Mouse (Mus musculus) heart, postnatal 36 days (tissue): ENCODE data around the gene Pramel6. TPM values are rescaled to one million over a fixed set of nuclear protein-coding genes. Genes with fewer than 3 reads are reported as not detected.
A peak's percentile ranks its signal among the peaks of the same experiment; 100 is the strongest.
"Not testable (repeated sequence)": the region's sequence is repeated elsewhere in the genome, so short reads cannot be mapped to it uniquely, and the experiment has no call there.

Source experiments
- DNase-seq, 2 experiments: peaks; one replicate each; pipeline ENCODE4 v3.0.0; 2021 to 2022
- intact Hi-C: fragments of 180-260 bp; cut with DNase I; formaldehyde crosslinking; loops from one replicate; pipeline ENCODE4 v1.15.1; 2025
- total RNA-seq, 2 experiments: library from RNA; stranded (reverse); gene quantifications; 2 replicates each; pipeline ENCODE4 v1.2.3; 2021

The Pramel6 gene
- total RNA-seq = not detected

DNA sequence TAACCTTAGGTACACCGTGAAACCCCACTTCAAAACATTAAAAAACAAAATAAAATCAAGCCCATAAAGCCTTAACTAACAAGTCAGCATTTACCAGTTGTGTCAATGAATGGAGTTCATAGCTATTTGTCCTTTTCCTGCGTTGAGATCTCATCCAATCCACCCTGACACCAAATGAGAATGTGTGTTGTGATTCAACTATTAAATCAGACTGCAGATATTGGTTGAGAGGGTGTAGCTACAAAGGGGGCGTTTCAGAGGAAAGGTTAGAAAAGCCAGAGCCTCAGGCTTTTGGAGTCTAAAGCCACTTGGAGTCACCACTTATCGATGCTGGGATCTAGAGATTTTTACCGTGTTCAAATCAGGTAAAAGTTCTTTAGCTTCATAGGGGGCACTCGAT is at the start of gene Pramel6:
Pramel6 (plus strand) TSS at position 301 of the 400 bp plus-strand sequence.
- intact Hi-C loops = no loop called here
- DNase-seq = no peak

DNA sequence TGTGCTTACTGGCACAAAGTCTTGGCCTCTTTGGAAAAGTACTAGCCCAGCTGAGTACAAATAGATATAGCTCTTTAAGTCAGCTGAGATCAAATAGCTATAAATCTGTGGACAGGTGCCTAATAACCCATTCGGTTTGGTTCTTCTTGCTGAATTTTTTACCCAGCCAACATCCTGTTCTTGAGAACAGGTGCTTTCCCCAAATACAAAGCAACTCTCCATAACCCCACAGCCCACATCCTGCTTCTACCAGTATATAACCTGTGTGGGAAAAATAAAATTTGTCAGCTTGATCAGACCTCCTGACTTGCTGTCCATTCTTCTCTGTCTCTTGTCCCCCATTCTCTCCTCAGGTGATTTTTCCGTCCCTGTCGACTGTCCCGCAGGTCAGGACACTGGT is 44.6 kb upstream of the Pramel6 start:
- intact Hi-C loops = no loop called here
- DNase-seq = no peak

DNA sequence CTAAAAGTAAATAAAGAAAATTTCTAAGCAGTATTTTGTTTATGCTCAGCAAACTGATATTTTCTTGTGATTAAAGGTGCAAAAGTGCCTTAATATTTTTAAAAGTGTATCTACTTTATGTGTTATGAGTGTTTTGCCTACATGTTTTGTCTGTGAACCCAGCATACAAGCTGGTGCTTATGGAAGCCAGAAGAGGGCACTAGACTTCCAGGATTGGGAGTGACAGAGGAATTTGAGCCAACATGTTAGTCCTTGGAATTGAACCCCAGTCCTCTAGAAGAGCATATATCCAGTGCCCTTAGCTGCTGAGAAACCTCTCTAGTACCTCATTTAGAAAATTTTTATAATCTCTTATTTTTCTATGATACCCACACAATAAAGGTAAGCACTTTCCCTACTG is 26.2 kb upstream of the Pramel6 start:
- DNase-seq = no peak
- intact Hi-C loops = loop anchor here (10.0 kb wide), 1 partner anchor 1615 kb away; no protein-coding TSS in a partner anchor

DNA sequence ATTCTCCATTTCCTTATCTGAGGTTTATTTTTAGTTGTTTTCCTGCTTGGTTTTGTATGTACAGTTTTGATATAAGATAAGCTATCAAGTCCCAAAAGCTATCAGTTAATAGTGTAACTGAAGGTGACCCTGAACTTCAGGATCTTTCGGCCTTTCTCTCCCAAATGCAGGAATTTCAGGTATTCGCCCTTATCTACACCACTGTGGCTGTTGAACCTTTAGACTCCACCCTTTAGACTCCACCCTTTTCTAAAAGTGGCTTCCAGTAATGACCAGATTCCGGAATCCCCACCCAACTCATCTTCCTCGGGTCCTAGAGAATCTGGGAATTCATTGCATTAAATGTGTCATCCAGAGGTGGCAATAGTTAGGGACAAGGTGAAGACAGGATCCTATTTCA is 25.2 kb upstream of the Pramel6 start:
- no peak for DNase-seq
- intact Hi-C loops = loop anchor here (10.0 kb wide), 1 partner anchor 1614 kb away; no protein-coding TSS in a partner anchor

DNA sequence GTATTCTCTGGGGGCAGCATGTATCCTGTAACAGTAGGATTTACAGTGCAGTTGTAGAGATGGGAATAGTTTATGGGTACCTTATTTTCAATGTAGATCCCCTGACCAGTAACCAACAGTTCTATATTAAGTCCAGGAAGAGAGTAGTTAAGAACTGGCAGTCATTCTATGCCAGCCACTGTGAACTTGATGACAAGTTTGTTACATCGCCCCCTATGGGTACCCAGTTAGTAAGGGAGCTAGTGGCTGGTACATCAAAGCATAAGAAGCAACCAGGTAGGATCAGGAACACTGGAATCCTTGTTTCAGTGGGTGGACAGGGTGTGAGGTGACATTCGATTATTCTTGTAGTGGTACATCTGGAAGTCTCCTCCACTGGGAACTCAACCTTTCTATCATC is 24.1 kb upstream of the Pramel6 start:
- no peak for DNase-seq
- intact Hi-C loops = loop anchor here (10.0 kb wide), 1 partner anchor 1613 kb away; no protein-coding TSS in a partner anchor

DNA sequence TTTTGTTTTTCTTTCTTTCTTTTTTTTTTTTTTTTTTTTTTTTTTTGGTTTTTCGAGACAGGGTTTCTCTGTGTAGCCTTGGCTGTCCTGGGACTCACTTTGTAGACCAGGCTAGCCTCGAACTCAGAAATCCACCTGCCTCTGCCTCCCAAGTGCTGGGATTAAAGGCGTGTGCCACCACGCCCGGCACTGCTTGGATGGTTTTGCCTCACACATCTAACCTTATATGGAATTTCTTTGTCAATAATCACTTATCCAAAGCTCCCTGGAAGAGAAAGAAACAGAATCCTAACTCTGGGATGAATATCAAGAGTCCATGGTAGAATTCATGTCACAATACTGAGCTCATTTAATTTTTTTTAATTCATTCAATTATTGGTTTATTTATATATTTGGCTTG is 9.4 kb upstream of the Pramel6 start, which contains the start of gene Pramel7:
Pramel7 (minus strand) TSS at position 101 of the 400 bp plus-strand sequence.
- intact Hi-C loops, DNase-seq: not testable (repeated sequence)

DNA sequence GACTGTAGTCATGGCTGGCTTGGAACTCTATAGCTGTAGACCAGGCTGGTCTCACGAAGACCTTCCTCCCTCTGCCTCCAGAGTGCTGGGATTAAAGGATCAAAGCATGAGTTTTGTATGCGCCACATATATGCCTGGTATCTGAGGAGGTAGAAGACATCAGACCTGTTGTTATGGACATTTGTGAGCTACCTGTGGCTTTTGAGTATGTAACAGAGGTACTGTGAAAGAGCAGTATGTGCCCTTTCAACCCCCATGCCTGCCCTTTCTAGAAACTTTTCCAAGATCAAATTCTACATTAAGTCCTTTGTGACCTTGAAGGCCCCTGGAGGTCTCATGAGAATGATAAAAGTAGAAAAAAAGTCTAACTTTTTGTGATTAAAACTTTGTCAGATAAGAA is 8.7 kb downstream of the Pramel6 start:
- DNase-seq = no peak
- intact Hi-C loops = no loop called here

DNA sequence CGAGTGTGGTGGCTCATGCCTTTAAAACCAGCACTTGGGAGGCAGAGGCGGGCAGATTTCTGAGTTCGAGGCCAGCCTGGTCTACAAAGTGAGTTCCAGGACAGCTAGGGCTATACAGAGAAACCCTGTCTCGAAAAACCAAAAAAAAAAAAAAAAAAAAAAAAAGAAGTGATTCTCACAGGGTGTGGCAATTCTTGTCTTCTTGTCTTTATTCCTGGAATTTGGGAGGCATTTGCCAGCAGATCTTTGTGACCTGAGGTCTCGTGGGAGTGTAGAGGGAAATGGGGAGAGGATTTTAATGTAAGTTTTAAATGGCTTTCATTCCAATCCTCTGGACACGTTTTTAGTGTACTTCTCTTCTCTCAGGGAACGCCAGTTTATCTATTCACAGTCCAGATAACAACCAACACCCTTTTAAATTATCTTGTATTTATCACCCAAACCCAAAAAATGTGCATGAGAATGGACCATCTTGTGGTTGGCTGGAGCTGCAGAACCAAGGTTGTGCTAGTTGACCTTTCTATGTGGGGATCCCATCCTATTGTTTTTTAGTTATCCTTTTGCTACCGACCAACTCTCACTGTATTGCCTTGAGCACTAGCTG is 9.2 kb downstream of the Pramel6 start:
- no peak for DNase-seq
- intact Hi-C loops = no loop called here

DNA sequence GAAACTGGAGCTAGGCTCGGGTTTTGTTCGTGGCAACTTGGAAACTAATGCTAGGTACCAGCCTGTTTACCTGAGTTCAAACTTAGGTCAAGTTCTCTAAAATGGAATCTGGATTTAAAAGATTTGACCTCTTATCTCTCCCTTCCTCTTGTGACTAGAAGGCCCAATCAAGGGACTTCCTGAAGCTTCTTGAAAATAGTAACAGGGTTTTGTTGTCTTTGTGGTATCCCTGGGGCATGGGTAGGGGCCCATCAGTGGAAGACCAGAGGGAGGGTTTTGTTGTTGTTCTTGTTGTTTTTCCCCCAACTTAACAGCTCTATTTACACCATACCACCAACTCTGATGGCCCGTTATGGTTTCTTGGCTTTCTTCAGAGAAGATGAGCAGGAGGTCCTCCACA is 10.2 kb downstream of the Pramel6 start:
- no peak for DNase-seq

DNA sequence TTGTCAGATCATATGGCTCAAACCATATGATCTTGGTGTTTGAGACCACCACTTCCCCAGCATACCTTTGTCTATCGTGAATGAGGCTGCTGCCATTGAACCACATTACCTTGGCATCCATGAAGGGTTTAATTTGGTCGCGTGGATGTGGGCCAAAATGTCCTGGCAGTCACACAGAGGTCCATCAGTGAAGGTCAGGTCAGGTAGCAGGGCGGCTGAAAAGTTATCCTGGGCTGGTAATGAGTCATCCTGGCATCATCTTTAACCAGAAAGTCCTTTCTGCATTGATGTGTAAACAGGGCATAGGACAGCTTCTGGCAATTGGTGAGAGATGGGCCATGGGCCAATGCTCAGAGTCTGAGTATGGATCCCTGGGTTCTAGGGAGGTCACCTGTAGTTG is 14.3 kb downstream of the Pramel6 start:
- peak; percentile 23 to 38 for DNase-seq
- intact Hi-C loops = no loop called here

More for the DNA sequence above, 10.2 kb downstream of the Pramel6 start:
- intact Hi-C loops = no loop called here

DNA sequence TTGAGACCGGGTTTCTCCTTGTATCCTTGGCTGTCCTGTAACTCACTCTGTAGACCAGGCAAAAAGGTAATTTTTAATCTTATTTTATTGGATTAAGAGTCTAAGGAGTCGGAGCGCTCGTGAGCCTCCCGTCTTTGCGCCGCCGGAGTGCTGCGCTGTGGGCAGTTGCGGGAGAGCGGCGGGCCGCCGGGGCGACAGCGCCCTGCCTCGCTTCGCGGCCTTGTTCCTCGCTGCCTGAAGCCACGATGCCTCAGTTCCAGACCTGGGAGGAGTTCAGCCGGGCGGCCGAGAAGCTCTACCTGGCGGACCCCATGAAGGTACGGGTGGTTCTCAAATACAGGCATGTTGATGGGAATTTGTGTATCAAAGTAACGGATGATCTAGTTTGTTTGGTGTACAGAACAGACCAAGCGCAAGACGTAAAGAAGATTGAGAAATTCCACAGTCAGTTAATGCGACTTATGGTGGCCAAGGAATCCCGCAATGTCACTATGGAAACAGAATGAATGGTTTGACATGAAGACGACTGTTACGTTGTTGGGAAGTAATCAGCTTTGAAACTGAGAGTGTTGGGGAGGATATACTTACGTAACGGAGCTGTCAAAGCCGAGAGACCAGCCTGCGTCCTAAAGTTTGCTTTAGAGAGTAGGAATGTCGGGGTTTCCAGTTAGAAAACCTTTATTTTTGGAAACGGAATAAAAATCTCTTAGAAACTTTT is 19.7 kb downstream of the Pramel6 start:
- DNase-seq, intact Hi-C loops: not testable (repeated sequence)

DNA sequence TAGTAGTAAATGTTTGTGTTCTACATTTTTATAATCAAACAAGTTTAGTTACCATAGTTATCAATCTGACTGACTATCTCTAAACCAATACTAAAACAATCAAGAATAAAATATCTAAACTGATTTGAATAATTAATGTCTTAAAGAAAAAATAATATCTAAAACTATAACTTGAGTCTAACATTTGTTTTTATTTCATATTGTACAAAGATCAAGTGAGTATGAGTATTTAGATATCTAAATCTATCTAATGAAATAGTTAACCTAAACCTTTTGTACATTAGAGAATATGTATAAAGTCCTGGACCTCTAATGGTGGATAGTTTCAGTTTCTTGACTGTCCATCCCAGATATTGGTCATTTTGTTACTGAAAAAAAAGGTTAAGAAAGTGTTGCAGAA is 25.1 kb downstream of the Pramel6 start, which contains the start of gene Olfr153:
Olfr153 (plus strand) TSS at position 301 of the 400 bp plus-strand sequence.
- intact Hi-C loops = no loop called here
- DNase-seq = no peak

DNA sequence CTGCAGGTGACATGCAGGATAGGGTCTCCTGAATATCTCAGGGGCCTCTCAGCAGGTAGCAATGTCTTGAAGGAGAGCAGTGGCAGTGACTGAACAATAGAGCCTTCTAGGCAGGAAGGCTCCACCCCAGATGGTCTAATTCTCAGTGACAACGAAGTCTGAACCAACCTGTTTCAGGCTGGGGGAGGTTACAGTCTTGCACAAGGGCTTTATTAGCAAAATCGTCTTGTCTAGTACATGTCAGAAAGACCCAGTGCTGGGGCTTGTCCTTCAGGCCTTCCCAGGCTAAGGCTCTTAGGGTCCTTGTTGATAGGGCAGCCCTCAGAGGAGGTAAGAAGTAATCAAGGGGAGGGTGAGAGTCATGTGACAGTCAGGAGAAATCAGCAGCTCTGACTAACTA is 28.5 kb downstream of the Pramel6 start:
- DNase-seq = no peak
- intact Hi-C loops = no loop called here

DNA sequence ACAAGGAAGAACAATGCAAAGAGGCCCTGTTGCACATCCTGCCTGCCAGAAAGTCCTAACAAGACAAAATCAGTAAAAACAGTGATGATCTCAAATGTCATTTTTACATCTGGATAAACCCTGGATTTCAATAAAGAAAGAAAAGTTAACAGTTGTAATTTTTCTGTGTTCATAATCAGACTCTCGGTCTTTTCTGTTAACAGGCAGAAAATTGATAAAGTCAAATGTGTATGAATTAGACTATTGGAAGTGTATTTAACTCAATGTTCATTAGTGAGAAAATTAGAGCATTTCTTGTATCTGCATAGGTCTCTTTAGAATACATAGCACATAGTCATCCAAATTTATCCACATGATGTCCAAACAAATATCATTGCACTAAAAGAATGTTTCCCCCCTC is 39.1 kb downstream of the Pramel6 start, which contains the start of gene Olfr1128:
Olfr1128 (minus strand) TSS at position 101 of the 400 bp plus-strand sequence.
- intact Hi-C loops = no loop called here
- no peak for DNase-seq

Other genes with a start within 250 kb of the Pramel6 start
- not detected for gene Olfr1116, start 239.0 kb upstream of the Pramel6 start, total RNA-seq
- not detected for gene Olfr1118, start 199.0 kb upstream of the Pramel6 start, total RNA-seq
- not detected for gene Olfr1120, start 151.8 kb upstream of the Pramel6 start, total RNA-seq
- gene Olfr1121, start 136.7 kb upstream of the Pramel6 start, total RNA-seq = not detected
- not detected for gene Olfr1122, start 120.7 kb upstream of the Pramel6 start, total RNA-seq
- gene Olfr1123, start 89.9 kb upstream of the Pramel6 start, total RNA-seq = not detected
- gene Olfr1124, start 76.3 kb upstream of the Pramel6 start, total RNA-seq = not detected
- gene Olfr1126, start 52.6 kb upstream of the Pramel6 start, total RNA-seq = not detected
- not detected for gene Pramel7, start 9.5 kb upstream of the Pramel6 start, total RNA-seq
- gene Olfr153, start 25.2 kb downstream of the Pramel6 start, total RNA-seq = not detected
- not detected for gene Olfr1128, start 39.0 kb downstream of the Pramel6 start, total RNA-seq
- gene Olfr1129, start 67.3 kb downstream of the Pramel6 start, total RNA-seq = not detected
- not detected for gene Olfr1130, start 99.6 kb downstream of the Pramel6 start, total RNA-seq
- gene Olfr1131, start 120.5 kb downstream of the Pramel6 start, total RNA-seq = not detected
- not detected for gene Olfr1132, start 131.0 kb downstream of the Pramel6 start, total RNA-seq
- gene Olfr1133, start 140.8 kb downstream of the Pramel6 start, total RNA-seq = not detected
- gene Olfr1134, start 151.9 kb downstream of the Pramel6 start, total RNA-seq = not detected
- gene Olfr1135, start 167.1 kb downstream of the Pramel6 start, total RNA-seq = not detected
- not detected for gene Olfr1136, start 187.4 kb downstream of the Pramel6 start, total RNA-seq
- not detected for gene Olfr1137, start 206.6 kb downstream of the Pramel6 start, total RNA-seq
- gene Olfr1138, start 233.4 kb downstream of the Pramel6 start, total RNA-seq = not detected
- gene Olfr1140, start 237.2 kb downstream of the Pramel6 start, total RNA-seq = not detected
- not detected for gene Olfr1141, start 247.4 kb downstream of the Pramel6 start, total RNA-seq